Mouse (Mus musculus) olfactory bulb, adult 2 months (tissue): ENCODE results near the gene Dusp11. TPM values are rescaled to one million over a fixed set of nuclear protein-coding genes. Genes with fewer than 3 reads are reported as not detected.
A peak's percentile ranks its signal among the peaks of the same experiment; 100 is the strongest.
"Not testable (repeated sequence)": the region's sequence is repeated elsewhere in the genome, so short reads cannot be mapped to it uniquely, and the experiment has no call there.

Source experiments
- H3K27ac ChIP-seq: fragments of 200-500 bp; 2 replicates; pipeline ENCODE4 v1.5.1; 2012; ENCODE audit warnings: low read depth, low read length; ENCODE audit not compliant: insufficient read depth
- H3K4me1 ChIP-seq: fragments of 200-500 bp; 2 replicates; pipeline ENCODE4 v1.6.1; 2012; ENCODE audit warnings: low read length; ENCODE audit not compliant: control insufficient read depth, insufficient read depth
- H3K4me3 ChIP-seq: fragments of 200-500 bp; 2 replicates; pipeline ENCODE4 v1.5.1; 2012; ENCODE audit warnings: mild to moderate bottlenecking, low read depth, low read length, moderate library complexity; ENCODE audit not compliant: insufficient read depth
- CTCF ChIP-seq: fragments of 200-500 bp; IDR thresholded peaks from 2 replicates; pipeline ENCODE4 v1.5.1; 2012; ENCODE audit warnings: low read depth, mild to moderate bottlenecking, low read length, moderate library complexity; ENCODE audit not compliant: insufficient read depth
- POLR2A ChIP-seq: fragments of 200-500 bp; IDR thresholded peaks from 2 replicates; pipeline ENCODE4 v1.6.1; 2012; ENCODE audit warnings: mild to moderate bottlenecking, low read depth, low read length, moderate library complexity; ENCODE audit not compliant: insufficient read depth
- WGBS: fragments of 180-500 bp; shearing (Covaris S2); methylation state at CpG from one replicate; pipeline ENCODE4 v1.1.7; 2018; 5-methylcytosine and 5-hydroxymethylcytosine counted together
- polyA plus RNA-seq: library from polyadenylated mRNA; stranded (reverse); fragments of >200 nt; gene quantifications from 2 replicates; pipeline ENCODE4 v1.2.4, GENCODE M21; 2012; ENCODE audit warnings: low replicate concordance; ENCODE audit not compliant: missing spikeins, insufficient read depth, insufficient read length

The Dusp11 gene
- polyA plus RNA-seq, 1 experiment: not detected

DNA sequence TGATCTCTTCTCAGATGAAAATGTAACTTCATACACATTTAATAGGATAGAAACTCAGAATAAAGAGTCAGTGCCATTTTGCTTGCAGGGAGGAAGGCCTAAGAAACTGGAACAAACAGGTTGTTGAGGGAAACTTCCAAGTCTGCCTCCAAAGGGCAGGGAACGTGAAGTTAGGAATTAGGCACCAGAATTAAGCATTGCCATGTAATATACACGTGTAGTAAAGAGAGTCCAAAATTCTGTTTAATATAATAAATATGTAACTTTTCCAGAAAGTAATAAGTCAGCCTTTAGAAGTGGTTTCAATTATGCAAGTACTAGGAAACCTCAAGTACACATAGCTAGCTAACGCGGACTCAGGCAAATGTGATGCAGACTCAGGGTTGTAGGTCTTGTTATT is 42.1 kb downstream of the Dusp11 start:
- WGBS: 94% methylated on average over 4 of the region's 4 CpGs
- TF ChIP-seq CTCF: no peak
- TF ChIP-seq POLR2A: no peak
- Histone ChIP-seq H3K4me1 (no peaks in the 10 kb centered on the region), H3K27ac (no peak overlapping the region), H3K4me3 (no peak overlapping the region)

DNA sequence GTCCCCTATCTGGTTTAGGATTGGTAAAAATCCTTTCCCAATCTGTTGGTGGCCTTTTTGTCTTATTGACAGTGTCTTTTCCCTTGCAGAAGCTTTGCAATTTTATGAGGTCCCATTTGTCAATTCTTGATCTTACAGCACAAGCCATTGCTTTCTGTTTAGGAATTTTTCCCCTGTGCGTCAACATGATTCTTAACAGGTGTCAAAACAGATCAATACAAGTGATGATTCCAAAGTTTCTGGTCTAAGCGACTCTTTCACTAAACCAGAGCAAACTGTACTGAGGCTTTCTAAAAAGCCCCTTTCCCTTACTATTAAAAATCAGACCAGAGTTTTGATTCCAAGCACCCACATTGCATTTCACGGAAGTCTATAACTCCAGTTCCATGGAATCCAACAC is 43.1 kb downstream of the Dusp11 start:
- not testable (repeated sequence) for H3K4me1 ChIP-seq, H3K27ac ChIP-seq, H3K4me3 ChIP-seq
- WGBS: 95% methylated on average over 3 of the region's 3 CpGs

DNA sequence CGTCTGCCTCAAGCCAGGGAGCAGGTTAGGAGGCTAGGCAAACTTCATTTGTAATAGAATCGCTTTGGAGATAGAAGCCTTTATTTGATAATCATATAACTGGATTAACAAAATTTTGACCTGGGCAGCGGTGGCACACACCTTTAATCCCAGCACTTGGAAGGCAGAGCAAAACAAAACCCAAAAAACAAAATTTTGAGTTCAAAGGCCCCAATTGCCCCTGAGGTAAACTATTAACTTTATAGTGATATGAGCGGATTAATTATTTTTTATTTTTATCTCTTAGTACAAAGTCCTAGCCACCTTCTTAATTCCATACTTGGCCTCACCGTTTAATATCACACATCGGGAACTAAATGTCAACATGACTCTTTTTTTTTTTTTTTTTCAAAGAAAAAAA is 44.9 kb downstream of the Dusp11 start:
- Histone ChIP-seq H3K4me1 (no peaks in the 10 kb centered on the region), H3K4me3 (0 out of 2 replicates have a peak overlapping the region, but pooled peaks have one; percentile 73), H3K27ac (no peak overlapping the region)
- 78% methylated on average over 6 of the region's 6 CpGs for WGBS
- TF ChIP-seq POLR2A: no peak
- TF ChIP-seq CTCF: no peak

DNA sequence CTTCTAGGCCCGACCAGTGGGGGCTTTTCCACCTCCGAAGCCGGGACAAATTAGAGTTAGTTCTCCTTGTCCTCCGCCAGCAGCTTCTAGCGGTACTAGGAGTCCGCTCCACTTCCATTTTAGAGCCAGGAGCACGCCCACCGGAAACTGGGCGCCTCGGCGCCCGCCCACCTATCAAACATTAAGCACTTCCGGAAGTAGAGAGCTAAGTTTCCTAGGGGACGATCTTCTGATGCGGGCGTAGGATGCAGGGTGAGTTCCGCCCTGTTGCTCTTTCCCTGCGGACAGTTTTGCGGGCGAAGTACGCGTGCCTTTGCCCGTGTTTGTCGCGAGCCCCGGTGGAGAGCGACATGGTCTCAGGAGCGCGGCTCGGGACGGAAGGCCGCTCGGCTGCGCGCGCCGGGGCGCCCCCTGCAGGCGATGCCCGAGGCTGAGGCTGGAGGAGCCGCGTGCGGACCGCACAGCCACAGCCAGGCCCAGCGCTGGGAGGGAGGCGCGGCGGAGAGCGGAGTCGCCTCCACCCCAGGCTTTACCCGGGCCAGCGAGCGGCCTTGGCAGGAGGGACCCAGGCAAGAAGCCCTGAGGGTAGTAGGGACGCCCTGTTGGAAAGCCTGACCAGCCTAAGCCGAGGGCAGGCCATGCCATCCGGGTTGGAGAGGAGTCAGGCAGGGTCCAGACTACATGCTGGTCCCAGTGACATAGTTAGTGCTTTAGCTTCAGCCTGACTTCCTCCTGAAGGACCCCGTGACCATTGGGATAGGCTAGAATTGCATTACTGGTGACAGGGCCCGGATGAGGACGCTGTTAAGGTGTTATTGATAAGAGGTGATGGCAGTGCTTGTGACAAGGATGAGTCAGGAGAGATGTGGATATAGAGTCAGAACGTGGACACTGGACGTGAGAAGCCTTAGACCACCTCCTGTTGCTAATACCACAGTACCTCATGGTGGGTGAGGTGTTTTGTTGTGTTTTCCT is 45.6 kb downstream of the Dusp11 start, which contains the start of gene Nat8f1:
Gene Nat8f1, minus strand, starts transcription at position 149 of the 975 bp plus-strand sequence.
- Histone ChIP-seq H3K4me3 (peak within 1 kb of the TSS; percentile 73), H3K27ac (peak within 1 kb of the TSS; percentile 84)
- H3K4me1 ChIP-seq: not testable (repeated sequence)
- under 1% methylated on average over 61 of the region's 61 CpGs for WGBS
- TF ChIP-seq POLR2A: peak; percentile 43; the same call in 1 of the 2 replicates
- TF ChIP-seq CTCF: peak; percentile 77

DNA sequence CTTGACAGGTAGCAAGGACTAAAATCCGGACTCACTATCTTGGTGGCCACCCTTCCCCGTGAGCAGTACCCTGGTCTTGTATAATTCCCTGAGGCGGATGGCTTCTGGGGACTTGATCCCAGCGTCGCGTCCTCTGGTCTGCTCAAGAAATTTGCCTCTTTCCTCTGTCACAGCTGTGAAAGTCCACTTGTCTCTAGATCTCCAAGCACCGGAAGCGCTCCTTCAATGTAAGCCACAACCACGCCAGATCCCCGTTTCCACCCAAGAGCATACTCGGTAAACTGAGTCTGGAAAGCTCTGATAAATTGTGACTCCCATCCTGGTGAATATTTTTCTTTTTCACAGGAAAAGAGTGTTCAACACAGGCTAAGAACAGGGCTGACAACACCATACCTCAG is 46.3 kb downstream of the Dusp11 start:
- TF ChIP-seq POLR2A (no peak), CTCF (no peak)

DNA sequence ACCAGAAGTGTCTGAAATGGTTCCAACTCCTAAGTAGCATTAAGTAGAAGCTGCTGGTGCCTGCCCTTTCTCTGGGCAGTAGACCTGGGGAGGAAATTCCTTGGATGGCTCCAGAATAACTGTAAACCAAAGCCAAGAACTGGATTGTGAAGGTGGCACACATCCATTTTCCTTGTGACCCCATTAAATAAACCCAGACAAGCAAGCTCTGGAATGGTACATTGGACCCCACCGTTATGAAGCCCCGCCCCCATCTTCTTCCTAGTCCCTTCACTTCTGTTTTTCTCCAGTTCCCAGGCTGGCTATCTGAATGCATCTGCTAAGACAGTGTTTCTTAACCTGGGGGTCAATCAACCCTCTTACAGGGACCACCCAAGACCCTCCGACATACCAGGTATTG is 49.9 kb downstream of the Dusp11 start, which contains the start of gene Tprkb:
Gene Tprkb, plus strand, starts transcription at position 279 of the 400 bp plus-strand sequence.
- H3K4me3 ChIP-seq: no peak within 1 kb of the TSS
- WGBS: 79% methylated on average over 3 of the region's 3 CpGs

More for the DNA sequence above, 46.3 kb downstream of the Dusp11 start:
- Histone ChIP-seq H3K4me3 (peak overlapping the region; percentile 73), H3K27ac (peak overlapping the region; percentile 84), H3K4me1 (no peaks in the 10 kb centered on the region)
- 2% methylated on average over 11 of the region's 11 CpGs for WGBS

DNA sequence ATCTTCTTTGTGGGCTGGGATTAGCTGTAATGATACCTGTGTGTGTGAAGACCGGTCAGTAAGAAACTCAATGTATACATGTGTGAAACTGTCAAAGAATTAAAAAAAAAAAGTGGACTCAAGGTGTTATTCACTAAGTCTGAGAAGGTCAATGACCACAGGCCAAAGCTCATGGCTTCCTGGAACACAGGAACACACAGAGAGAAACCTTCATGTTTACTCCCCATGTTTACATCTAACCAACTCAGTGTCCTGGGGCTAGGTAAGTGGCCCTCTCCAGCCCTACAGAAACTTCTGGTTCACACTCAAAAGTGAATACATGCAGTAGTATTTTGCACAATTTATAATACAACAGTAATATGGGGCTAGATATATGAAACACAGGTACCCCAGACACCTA is 51.8 kb downstream of the Dusp11 start:
- Histone ChIP-seq H3K27ac (no peak overlapping the region), H3K4me1 (peaks cover 11% of the 10 kb centered on the region), H3K4me3 (no peak overlapping the region)
- TF ChIP-seq CTCF (no peak), POLR2A (no peak)
- WGBS: 95% methylated on average over 1 of the region's 1 CpGs

More for the DNA sequence above, 49.9 kb downstream of the Dusp11 start, which contains the start of gene Tprkb:
- peaks cover 11% of the 10 kb centered on the region for H3K4me1 ChIP-seq
- TF ChIP-seq POLR2A (no peak), CTCF (no peak)
- no peak within 1 kb of the TSS for H3K27ac ChIP-seq

DNA sequence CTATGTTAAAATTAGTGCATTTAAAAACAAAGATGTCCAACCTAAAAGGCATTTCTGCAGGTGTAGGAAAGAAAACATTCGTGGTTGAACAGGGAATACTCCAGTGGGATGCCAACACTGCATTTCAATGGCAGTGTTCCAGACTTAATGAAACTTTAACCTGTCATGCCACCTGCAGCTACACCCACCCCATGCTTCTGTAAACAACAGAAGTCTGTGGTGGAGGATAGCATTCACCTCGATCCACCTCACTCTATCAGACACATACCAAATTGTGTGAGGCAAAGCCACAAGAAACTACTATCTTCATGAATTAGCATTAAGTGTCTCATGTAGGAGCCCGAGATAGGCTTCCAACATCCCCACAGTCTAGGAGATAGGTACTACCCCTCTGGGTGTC is 53.1 kb downstream of the Dusp11 start:
- no peak overlapping the region for H3K4me3 ChIP-seq
- H3K27ac ChIP-seq: no peak overlapping the region
- peaks cover 11% of the 10 kb centered on the region for H3K4me1 ChIP-seq
- TF ChIP-seq POLR2A: no peak
- no peak for TF ChIP-seq CTCF
- WGBS: 79% methylated on average over 3 of the region's 3 CpGs

DNA sequence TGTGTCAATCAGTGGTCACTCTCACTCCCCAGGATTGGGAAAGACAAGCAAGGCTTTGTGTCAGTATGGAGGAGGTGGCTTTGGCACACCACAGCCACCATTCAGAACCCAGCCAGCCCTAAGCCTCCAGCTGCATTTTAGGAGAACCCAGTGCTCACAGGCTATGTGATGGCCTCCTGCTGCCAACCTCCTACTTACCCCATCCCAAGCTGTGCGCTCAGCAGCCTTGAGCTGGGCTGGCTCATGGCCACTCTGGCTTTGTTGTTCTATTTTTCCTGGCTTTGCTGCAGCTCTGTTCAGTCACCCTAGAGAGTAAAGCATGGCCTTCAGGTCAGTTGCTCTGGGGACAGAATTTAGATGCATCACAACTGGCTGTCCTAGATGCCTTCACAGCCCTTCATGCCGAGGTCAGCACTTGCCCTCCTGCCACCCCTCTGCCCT is 54.5 kb downstream of the Dusp11 start:
- not testable (repeated sequence) for H3K4me3 ChIP-seq
- WGBS: 33% methylated on average over 2 of the region's 2 CpGs
- peak overlapping the region; percentile 69 for H3K27ac ChIP-seq
- peaks cover 11% of the 10 kb centered on the region for H3K4me1 ChIP-seq
